Mouse (Mus musculus): ENCODE results near the gene Smtnl2.
A peak's percentile ranks its signal among the peaks of the same experiment; 100 is the strongest.
"Not testable (repeated sequence)": the region's sequence is repeated elsewhere in the genome, so short reads cannot be mapped to it uniquely, and the experiment has no call there.

The Smtnl2 gene

GRCm38 (mm10) chr11:72411093-72411921 lies at the start of gene Smtnl2:
Gene Smtnl2, minus strand, starts transcription at chr11:72411713.
- no peak for DNase-seq (ENCODE audit: low read depth, low spot score)

GRCm38 (mm10) chr11:72458502-72458901 lies 47.0 kb upstream of the Smtnl2 start:
- DNase-seq (ENCODE audit: low read depth, low spot score) = no peak

DNA sequence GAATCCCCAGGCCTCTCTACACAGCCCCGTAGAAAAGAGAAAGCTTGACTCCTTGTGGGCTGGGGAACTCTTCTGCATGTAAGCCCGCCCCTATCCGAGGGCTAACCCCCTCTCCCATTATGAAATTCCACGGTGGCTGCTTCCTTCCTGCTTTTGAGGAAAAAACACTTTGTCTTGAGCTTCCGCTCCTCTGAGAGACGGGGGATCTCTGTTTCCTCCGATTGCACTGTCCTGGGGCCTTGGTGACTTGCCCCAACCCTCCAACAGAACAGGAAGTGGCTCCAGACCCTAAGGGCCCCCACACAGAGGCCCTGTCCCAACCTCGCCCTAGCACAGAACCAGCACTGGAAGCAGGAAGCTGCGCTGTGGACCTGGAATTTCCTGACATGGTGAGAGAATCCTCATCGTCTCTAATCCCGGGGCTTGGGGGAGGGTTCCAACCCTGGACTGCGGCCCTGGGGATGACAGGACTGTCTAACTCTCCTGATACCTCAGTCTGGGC lies 46.5 kb upstream of the Smtnl2 start:
- no peak for DNase-seq (ENCODE audit: low read depth, low spot score)

- DNase-seq (ENCODE audit: low read depth, low spot score) = peak; percentile 68
Observed at GRCm38 (mm10) chr11:72455694-72456093, 44.2 kb upstream of the Smtnl2 start.

- DNase-seq (ENCODE audit: low read depth, low spot score) = no peak
Observed at GRCm38 (mm10) chr11:72453105-72453953, 41.8 kb upstream of the Smtnl2 start.

DNA sequence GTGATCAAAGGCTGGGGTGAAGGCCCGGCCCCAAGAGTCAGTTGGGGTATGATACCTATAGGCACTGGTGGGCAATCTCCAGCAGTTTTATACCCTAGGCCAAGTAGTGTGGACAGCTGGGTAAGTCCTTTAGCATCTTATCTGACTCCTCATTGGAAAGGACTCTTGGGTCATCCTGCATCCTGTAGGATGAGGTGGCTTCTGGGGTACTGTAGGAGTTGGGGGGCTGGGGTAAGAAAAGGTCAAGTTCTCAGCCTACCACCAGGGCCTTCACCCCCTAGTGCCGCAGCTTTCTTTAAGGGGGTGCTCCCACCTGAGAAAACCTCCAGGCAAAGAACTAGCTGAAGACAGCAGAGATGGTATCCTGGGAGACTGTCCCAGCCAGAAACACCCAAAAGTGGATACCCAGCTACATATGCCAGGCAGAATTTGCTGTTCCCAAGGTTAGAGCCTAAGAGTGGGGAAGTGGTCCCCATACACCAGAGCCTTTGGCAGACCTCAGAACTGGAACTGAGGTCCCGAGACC lies 40.7 kb upstream of the Smtnl2 start:
- DNase-seq (ENCODE audit: low read depth, low spot score) = no peak

DNA sequence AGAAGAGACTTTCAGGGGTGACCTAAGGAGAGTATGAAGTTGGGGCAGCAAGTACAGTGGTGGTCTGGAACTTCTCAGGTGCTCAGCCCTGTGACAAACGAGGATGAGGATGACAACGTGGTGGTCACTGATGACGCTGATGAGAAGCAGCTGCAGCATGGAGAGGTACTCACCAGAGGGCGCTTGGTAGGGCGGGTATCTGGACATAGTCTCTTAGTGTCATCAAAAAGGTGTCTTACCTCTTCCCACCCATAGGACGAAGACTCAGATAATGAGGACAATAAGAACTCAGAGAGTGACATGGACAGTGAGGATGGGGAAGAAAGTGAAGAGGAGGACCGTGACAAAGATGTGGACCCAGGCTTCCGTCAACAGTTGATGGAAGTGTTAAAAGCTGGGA lies 36.0 kb upstream of the Smtnl2 start:
- DNase-seq (ENCODE audit: low read depth, low spot score) = no peak

- DNase-seq (ENCODE audit: low read depth, low spot score) = no peak
Observed at GRCm38 (mm10) chr11:72446311-72447105, 35.0 kb upstream of the Smtnl2 start.

DNA sequence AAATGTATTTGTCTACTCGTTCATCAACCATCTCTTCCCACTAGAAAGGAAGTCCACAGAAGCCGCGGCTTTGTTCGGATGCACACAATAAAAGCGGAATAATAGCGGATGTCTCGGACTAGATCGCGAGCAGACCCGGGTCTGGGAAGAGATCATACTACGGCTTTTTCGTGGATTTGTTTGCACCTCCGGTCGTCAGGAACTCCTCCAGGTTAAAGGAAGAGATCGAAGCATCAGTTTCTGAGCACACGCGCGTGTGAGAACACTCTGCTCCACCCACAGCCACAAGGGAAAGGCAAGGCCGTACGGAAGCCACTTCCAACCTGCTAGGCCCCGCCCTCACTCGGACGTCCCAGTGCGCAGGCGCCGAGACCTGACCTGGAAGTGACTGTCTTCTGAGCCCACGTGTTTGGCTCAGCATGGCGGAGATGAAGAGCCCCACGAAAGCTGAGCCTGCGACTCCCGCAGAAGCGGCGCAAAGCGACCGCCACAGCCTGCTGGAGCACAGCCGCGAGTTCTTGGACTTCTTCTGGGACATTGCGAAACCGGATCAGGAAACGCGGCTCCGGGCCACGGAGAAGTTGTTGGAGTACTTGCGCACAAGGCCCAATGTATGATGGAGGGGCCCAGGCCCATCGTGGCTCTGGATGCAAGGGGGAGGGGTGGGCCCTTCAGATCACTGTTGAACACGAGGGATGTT lies 29.6 kb upstream of the Smtnl2 start, which contains the start of gene Mybbp1a:
Gene Mybbp1a, plus strand, starts transcription at position 391 of the 700 bp plus-strand sequence.
- DNase-seq (ENCODE audit: low read depth, low spot score) = peak; percentile 97

GRCm38 (mm10) chr11:72440597-72440964 lies 29.1 kb upstream of the Smtnl2 start:
- not testable (repeated sequence) for DNase-seq (ENCODE audit: low read depth, low spot score)

- no peak for DNase-seq (ENCODE audit: low read depth, low spot score)
Observed at GRCm38 (mm10) chr11:72438411-72438810, 26.9 kb upstream of the Smtnl2 start.

DNA sequence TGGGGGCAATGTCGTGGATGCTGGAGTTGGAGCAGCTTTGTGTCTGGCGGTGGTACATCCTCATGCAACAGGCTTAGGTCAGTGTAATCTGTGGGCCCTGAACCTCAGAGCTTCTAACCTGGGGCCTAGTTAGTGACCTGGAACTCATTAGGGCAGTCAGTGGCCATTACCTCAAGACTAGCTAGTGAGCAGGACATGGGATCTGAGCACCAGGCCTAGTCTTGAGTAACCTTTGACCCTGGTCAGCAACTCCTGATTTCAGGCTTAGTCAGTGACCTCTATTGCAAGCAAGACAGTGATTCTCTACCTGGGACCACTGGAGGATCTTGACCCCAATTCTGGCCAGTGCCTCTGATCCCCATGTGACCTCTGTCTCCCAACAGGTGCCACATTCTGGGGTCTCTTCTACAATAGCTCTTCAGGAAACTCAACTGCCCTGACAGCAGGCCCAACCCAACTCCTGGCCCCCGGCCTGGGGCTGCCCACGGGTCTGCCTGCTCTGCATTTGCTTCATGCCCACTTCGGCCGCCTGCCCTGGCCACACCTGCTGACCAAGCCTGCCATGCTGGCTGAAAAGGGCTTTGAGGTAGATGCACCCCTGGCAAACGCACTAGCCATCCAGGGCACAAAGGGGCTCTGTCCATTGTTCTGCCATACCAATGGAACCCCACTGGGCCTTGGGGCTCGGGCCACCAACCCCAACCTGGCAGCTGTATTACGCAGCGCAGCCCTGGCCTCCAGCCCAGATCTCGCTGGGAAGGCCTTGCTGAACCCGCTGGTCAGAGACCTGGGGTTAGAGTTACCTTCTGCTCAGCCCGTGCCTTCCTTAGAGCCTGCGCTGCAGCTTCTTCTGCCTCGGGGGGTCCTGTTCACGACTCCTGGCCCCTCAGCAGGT lies 25.5 kb upstream of the Smtnl2 start:
- no peak for DNase-seq (ENCODE audit: low read depth, low spot score)

- no peak for DNase-seq (ENCODE audit: low read depth, low spot score)
Observed at GRCm38 (mm10) chr11:72436271-72436670, 24.8 kb upstream of the Smtnl2 start.

DNA sequence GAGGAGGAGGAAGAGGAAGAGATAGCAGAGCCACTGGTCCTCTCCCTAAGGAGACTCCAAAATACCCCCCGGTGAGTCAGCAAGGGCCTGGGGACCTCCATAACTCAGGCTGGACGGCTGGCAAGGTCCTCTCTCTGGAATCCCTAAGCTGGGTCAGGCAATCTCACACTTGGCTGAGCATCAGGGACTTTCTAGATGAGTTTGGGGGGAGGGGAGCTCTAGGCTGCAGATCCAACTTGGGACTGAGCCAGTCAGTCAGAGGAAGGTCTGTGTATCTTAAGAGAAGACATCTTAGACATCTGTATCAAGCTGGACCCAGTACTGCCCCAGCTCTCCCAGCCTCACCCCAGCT lies 24.2 kb upstream of the Smtnl2 start:
- no peak for DNase-seq (ENCODE audit: low read depth, low spot score)

DNA sequence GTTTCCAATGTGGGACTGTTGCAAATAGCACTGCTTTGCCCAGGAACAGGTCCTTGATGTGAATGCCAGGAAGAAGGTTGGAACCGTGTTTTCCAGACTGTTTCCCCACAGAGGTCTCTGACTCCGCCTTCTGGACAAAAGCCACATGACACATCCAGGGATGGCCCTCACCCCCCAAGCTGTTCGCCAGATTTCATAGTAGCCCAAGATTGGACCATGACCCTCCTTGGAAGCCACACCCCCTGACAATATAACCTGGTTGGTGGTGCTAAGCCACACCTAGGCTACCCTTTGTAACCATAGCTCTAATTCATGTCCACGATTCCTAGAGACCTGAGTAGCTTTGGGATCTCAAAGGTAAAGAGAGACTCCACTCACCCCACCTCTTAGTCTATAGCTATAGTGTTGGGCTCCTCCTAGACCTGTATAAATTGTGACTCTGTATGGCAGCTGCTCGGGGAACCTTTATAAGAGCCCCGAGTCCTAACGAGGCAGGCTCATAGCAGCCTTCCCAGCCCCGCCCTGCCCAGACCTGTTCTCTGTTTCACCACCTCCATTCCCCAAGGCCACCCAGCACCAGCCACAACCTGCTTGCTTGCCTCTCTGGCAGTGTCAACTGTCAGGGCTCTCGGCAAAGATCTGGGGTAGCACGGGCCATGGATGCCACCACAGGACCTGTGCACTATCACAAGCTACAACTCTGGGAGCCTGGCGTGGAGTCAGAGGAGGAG lies 23.6 kb upstream of the Smtnl2 start, which contains the start of gene Ggt6:
Gene Ggt6, plus strand, starts transcription at position 564 of the 731 bp plus-strand sequence.
- DNase-seq (ENCODE audit: low read depth, low spot score) = no peak

DNA sequence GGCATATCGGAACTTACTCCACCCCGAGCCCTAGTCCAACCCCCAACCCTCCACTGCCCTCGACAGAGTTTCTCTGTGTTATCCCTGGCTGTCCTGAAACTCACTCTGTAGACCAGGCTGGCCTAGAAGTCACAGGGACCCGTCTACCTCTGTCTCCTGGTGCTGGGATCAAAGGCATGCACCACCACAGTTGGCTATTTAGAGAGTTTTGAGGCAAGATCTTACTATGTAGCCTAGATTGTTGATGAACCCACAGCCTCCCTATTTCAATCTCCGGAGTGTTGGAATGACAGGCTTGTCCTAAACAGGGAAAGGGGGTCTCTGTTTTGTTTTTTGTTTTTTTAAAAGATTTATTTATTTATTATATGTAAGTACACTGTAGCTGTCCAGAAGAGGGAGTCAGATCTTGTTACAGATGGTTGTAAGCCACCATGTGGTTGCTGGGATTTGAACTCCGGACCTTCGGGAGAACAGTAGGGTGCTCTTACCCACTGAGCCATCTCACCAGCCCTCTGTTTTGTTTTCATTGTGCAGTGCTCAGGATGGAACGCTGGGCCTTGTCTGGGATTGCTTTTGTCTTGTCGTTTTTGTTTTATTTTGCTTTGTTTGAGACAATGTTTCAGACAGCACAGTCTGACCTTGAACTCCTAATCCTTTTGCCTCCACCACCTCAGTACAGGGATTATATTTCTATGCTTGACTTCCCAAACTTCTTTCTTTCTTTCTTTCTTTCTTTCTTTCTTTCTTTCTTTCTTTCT lies 19.0 kb upstream of the Smtnl2 start:
- not testable (repeated sequence) for DNase-seq (ENCODE audit: low read depth, low spot score)

DNA sequence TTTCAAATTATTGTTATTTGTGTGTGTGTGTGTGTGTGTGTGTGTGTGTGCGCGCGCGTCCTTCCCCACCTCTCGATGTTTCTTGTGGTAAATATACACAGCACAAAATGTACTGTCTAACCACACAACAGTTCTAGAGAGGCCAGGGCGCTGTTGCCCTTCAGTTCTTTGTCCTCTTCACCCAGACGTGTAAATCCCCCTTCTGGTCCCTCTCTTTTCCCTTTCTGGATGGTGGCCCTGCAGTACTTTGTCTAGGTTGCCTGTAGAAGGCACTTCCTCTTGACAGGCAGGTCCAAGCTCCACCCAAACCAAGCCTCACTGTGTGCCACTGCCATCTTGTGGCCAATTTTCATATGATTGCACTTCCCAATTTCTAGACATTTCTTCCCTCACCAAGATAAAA lies 17.8 kb upstream of the Smtnl2 start:
- DNase-seq (ENCODE audit: low read depth, low spot score) = peak; percentile 46

- DNase-seq (ENCODE audit: low read depth, low spot score) = no peak
Observed at GRCm38 (mm10) chr11:72428694-72429093, 17.2 kb upstream of the Smtnl2 start.
